Mouse (Mus musculus) lung, postnatal 0 days (tissue): ENCODE measurements at regions not wholly inside any gene's neighbourhood (a gene's known extent, or its start where the extent isn't known, plus 50 kb on each side); places are given as distances from the start of the nearest gene placed in this dataset.

Experiments used
- ATAC-seq: fragments of 200-750 bp; cut with Nextera tagmentation; 2 replicates; pipeline ENCODE4 v1.8.0; 2017; ENCODE audit warnings: moderate library complexity
- DNase-seq: peaks from one replicate; pipeline ENCODE4 v3.0.0-alpha.2; 2016; ENCODE audit warnings: low spot score
- H3K27ac ChIP-seq: fragments of 300-500 bp; sonication (generic); 2 replicates; pipeline ENCODE4 v1.5.1; 2014; ENCODE audit warnings: antibody characterized with exemption, mild to moderate bottlenecking, low read length, mixed read lengths
- H3K27me3 ChIP-seq: fragments of 300-500 bp; sonication (generic); replicated peaks from 2 replicates; pipeline ENCODE4 v1.6.1; 2014; ENCODE audit warnings: low read length, mixed read lengths; ENCODE audit not compliant: insufficient read depth
- H3K36me3 ChIP-seq: fragments of 300-500 bp; sonication (generic); 2 replicates; pipeline ENCODE4 v1.6.1; 2014; ENCODE audit warnings: low read length, mixed read lengths; ENCODE audit not compliant: insufficient read depth
- H3K4me1 ChIP-seq: fragments of 300-500 bp; sonication (generic); 2 replicates; pipeline ENCODE4 v1.6.1; 2014; ENCODE audit warnings: antibody characterized with exemption, low read depth, low read length, mixed read lengths; ENCODE audit not compliant: insufficient read depth
- H3K4me2 ChIP-seq: fragments of 300-500 bp; sonication (generic); replicated peaks from 2 replicates; pipeline ENCODE4 v1.6.1; 2014; ENCODE audit warnings: low read depth, mild to moderate bottlenecking, low read length, moderate library complexity, mixed read lengths
- H3K4me3 ChIP-seq: fragments of 300-500 bp; sonication (generic); 2 replicates; pipeline ENCODE4 v1.5.1; 2014; ENCODE audit warnings: low read depth, low read length
- H3K9ac ChIP-seq: fragments of 300-500 bp; sonication (generic); replicated peaks from 2 replicates; pipeline ENCODE4 v1.6.1; 2014; ENCODE audit warnings: low read depth, mild to moderate bottlenecking
- H3K9me3 ChIP-seq: fragments of 300-500 bp; sonication (generic); 2 replicates; pipeline ENCODE4 v1.6.1; 2016; ENCODE audit warnings: low read length, mixed read lengths
- CTCF ChIP-seq: IDR thresholded peaks from 2 replicates; pipeline ENCODE4 v1.5.1; 2016; ENCODE audit warnings: antibody characterized with exemption, mild to moderate bottlenecking
- EP300 ChIP-seq: IDR thresholded peaks from 2 replicates; pipeline ENCODE4 v1.6.1; 2016; ENCODE audit warnings: antibody characterized with exemption, mild to moderate bottlenecking, control low read depth
- WGBS: fragments of 180-500 bp; shearing (Covaris S2); extraction: QIAGEN DNeasy Blood & Tissue Kit; methylation state at CpG from one replicate; pipeline ENCODE4 v1.1.7; 2014; 5-methylcytosine and 5-hydroxymethylcytosine counted together

DNA sequence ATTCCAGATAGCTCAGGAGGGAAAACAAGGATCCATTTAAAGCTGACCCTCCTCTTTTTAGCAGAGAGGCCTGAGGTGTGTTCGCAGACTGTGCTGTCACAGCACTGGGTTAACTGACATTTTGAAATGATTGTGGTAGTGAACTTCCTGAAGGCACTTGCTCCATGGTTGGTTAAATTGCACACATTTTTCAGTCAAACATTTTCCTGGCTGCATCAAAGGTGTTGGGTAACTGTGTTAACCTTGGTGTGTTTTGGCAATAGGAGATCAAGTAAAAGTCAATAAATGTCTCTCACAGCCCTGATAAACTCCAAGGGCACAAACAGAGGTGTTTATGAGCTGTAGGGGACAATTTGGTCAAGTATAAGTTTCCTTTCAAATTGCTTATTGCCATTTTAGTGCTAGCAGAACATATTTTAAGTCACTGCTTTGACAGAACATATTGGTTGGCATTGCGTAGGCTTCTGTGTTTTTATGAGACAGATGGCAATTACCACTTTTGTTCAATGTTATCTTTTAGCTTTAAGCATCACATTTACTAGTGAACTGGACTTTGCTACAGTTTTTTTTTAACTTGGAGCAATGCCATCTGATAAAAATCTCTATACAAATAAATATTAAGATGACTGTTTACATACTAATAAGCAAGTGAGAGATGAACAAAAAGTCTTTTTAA is 666.7 kb downstream of the D3Ertd751e start:
- no peaks in the 10 kb centered on the region for H3K27me3 ChIP-seq
- H3K9me3 ChIP-seq: no peaks in the 10 kb centered on the region
- H3K9ac ChIP-seq: no peak overlapping the region
- H3K4me1 ChIP-seq: no peaks in the 10 kb centered on the region
- H3K4me2 ChIP-seq: no peak overlapping the region
- no peaks in the 10 kb centered on the region for H3K36me3 ChIP-seq
- 55% methylated on average over 2 of the region's 2 CpGs for WGBS
- TF ChIP-seq EP300: no peak
- TF ChIP-seq CTCF: no peak
- H3K27ac ChIP-seq: no peak overlapping the region
- ATAC-seq (no peak), DNase-seq (no peak)
- no peak overlapping the region for H3K4me3 ChIP-seq

DNA sequence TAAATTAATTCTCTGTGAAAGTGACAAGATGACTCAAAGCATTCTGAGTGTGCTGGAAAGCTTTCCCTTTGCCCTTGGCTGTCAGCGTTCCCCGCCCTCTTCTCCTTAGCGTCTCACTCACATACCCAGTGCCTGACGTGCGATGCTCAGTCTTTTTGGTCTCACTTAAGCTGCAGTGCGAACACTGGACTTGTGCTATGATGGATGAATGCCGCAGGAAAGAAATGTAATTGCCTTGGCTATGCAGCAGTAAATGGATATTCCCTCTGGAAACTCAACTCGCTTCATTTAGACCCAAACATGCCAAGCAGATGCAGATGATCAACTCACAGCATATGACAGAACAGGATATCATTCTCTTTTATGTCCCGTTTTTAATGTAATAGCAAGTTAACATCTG is 685.0 kb downstream of the D3Ertd751e start:
- 34% methylated on average over 9 of the region's 9 CpGs for WGBS
- H3K4me1 ChIP-seq: no peaks in the 10 kb centered on the region
- TF ChIP-seq EP300: no peak
- TF ChIP-seq CTCF: no peak
- no peaks in the 10 kb centered on the region for H3K27me3 ChIP-seq
- no peak overlapping the region for H3K4me2 ChIP-seq
- H3K9me3 ChIP-seq: no peaks in the 10 kb centered on the region
- H3K9ac ChIP-seq: no peak overlapping the region
- H3K4me3 ChIP-seq: no peak overlapping the region
- DNase-seq (peak; percentile 31), ATAC-seq (peak; percentile 56)
- no peak overlapping the region for H3K27ac ChIP-seq
- H3K36me3 ChIP-seq: no peaks in the 10 kb centered on the region

DNA sequence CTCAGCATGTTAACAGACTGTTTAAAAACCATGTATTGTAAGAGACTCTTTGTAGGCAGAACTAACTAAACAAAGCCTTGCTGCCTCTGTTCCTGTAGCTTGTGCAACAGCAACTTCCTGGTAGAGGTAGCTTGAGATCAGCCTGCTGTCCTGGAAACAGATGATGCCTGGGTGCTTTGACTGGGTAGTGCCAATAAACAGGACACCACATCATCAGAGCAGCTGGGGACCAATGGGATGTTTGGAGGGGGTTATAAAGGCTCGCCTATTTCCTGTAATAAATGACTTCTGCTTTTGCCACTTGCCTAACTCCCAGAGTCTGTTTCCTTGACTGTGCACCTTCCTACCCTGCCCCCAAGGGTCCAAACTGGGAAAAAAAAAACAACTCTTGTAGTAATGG is 707.2 kb downstream of the D3Ertd751e start:
- H3K4me3 ChIP-seq: no peak overlapping the region
- no peak for TF ChIP-seq EP300
- no peak for TF ChIP-seq CTCF
- H3K36me3 ChIP-seq: no peaks in the 10 kb centered on the region
- ATAC-seq (no peak), DNase-seq (no peak)
- H3K4me1 ChIP-seq: no peaks in the 10 kb centered on the region
- no peaks in the 10 kb centered on the region for H3K27me3 ChIP-seq
- H3K9ac ChIP-seq: no peak overlapping the region
- no peak overlapping the region for H3K4me2 ChIP-seq
- no peak overlapping the region for H3K27ac ChIP-seq
- no peaks in the 10 kb centered on the region for H3K9me3 ChIP-seq
- 50% methylated on average over 1 of the region's 1 CpGs for WGBS

DNA sequence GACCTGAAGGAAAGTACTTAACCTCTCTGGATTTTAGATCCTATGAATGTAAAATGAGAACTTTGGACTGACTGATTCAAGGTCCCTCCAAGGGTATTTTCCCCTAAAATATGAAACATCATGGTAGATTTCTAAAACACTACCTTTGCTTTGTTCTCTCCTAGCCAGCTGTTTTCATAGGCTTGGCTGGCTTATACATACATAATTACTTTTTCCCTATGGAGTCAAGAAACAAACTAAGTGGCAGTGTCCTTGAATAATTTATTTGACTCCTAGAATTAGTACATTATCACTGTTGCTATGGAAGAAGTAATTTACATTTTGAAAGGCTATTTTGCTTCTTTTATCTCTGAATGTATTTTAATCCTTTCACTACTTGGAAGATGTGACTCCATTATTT is 721.9 kb downstream of the D3Ertd751e start:
- Histone ChIP-seq H3K4me2 (no peak overlapping the region), H3K4me1 (no peaks in the 10 kb centered on the region), H3K27ac (no peak overlapping the region), H3K36me3 (no peaks in the 10 kb centered on the region), H3K9me3 (no peaks in the 10 kb centered on the region), H3K4me3 (no peak overlapping the region), H3K9ac (no peak overlapping the region), H3K27me3 (no peaks in the 10 kb centered on the region)
- TF ChIP-seq CTCF (no peak), EP300 (no peak)
- no peak for ATAC-seq
- no peak for DNase-seq

DNA sequence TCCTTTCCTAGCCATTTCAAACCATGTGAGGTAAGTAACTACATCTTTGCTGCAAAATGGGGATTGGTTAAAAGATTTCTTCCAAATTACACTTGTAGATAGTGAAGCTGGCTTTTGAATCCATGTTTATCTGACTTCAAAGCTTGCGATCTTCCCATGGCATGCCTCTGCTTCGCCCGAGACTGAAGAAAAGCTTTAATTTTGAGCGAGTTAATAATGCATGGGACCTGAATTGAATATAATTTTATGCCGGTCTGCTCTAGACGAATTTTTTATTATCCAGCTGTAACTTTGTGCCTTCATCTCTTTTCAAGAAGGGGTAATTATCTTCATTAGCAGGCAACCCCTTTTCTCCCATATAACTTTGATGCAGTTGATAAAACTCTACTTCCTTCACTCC is 724.7 kb downstream of the D3Ertd751e start:
- no peaks in the 10 kb centered on the region for H3K27me3 ChIP-seq
- no peak overlapping the region for H3K4me2 ChIP-seq
- no peaks in the 10 kb centered on the region for H3K4me1 ChIP-seq
- TF ChIP-seq CTCF: no peak
- TF ChIP-seq EP300: no peak
- no peaks in the 10 kb centered on the region for H3K9me3 ChIP-seq
- ATAC-seq (no peak), DNase-seq (no peak)
- H3K4me3 ChIP-seq: no peak overlapping the region
- no peaks in the 10 kb centered on the region for H3K36me3 ChIP-seq
- WGBS: 79% methylated on average over 6 of the region's 6 CpGs
- no peak overlapping the region for H3K9ac ChIP-seq
- no peak overlapping the region for H3K27ac ChIP-seq

DNA sequence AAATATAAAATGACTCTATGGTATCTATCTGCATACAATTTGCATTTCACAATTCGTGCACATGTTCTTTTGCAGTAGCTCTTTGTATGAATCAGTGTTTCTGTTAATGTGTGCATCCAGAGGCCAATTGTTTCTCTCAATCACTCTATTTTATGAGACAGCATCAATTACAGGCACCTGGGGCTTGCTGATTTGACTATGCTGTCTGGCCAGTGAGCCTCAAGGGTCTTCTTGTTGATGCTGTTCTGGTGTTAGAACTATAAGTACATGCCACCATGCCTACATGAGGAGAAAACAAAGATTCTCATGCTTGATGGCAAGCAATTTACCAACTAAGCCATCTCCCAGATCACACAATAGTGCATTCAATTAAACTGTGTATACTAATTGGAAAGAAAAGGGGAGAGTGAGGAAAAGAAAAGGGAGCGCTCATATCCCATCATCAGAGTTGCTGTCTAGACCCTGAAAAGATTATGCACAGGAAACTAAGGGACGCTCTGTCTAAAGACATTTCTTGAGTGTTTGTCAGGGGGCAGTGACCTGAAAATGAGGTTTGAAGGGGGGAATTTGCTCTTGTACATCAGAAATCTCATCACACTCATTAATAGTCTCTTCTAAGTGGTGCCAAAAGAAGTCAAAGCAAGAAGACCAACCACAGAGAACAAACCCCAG is 772.6 kb downstream of the D3Ertd751e start:
- no peak for TF ChIP-seq CTCF
- no peak for TF ChIP-seq EP300
- Histone ChIP-seq H3K4me3 (no peak overlapping the region), H3K9ac (no peak overlapping the region), H3K27me3 (no peaks in the 10 kb centered on the region), H3K9me3 (no peaks in the 10 kb centered on the region), H3K4me1 (no peaks in the 10 kb centered on the region), H3K4me2 (no peak overlapping the region), H3K36me3 (no peaks in the 10 kb centered on the region), H3K27ac (no peak overlapping the region)
- WGBS: 77% methylated on average over 3 of the region's 3 CpGs
- ATAC-seq (no peak), DNase-seq (no peak)
